Mouse (Mus musculus) midbrain, embryonic 12.5 days (tissue): ENCODE measurements around the gene Ccdc89. TPM values are rescaled to one million over a fixed set of nuclear protein-coding genes. Genes with fewer than 3 reads are reported as not detected.
A peak's percentile ranks its signal among the peaks of the same experiment; 100 is the strongest.

Experiments
- ATAC-seq: fragments of 200-750 bp; cut with Nextera tagmentation; 2 replicates; pipeline ENCODE4 v1.8.0; 2017; ENCODE audit warnings: low read depth, moderate TSS enrichment, moderate library complexity; ENCODE audit not compliant: low FRiP score
- H3K27ac ChIP-seq: fragments of 300-500 bp; sonication (generic); replicated peaks from 2 replicates; pipeline ENCODE4 v1.5.1; 2016; ENCODE audit warnings: mild to moderate bottlenecking
- H3K27me3 ChIP-seq: fragments of 300-500 bp; sonication (generic); 2 replicates; pipeline ENCODE4 v1.6.1; 2016; ENCODE audit warnings: mild to moderate bottlenecking
- H3K36me3 ChIP-seq: fragments of 300-500 bp; sonication (generic); 2 replicates; pipeline ENCODE4 v1.6.1; 2016
- H3K4me1 ChIP-seq: fragments of 300-500 bp; sonication (generic); 2 replicates; pipeline ENCODE4 v1.6.1; 2016
- H3K4me2 ChIP-seq: fragments of 300-500 bp; sonication (generic); replicated peaks from 2 replicates; pipeline ENCODE4 v1.6.1; 2016; ENCODE audit warnings: mild to moderate bottlenecking, moderate library complexity
- H3K4me3 ChIP-seq: fragments of 300-500 bp; sonication (generic); 2 replicates; pipeline ENCODE4 v1.5.1; 2016; ENCODE audit warnings: mild to moderate bottlenecking
- H3K9ac ChIP-seq: fragments of 300-500 bp; sonication (generic); replicated peaks from 2 replicates; pipeline ENCODE4 v1.6.1; 2016; ENCODE audit warnings: mild to moderate bottlenecking, moderate library complexity
- H3K9me3 ChIP-seq: fragments of 300-500 bp; sonication (generic); 2 replicates; pipeline ENCODE4 v1.6.1; 2016; ENCODE audit warnings: mild to moderate bottlenecking
- WGBS: fragments of 180-500 bp; shearing (Covaris S2); methylation state at CpG from one replicate; pipeline ENCODE4 v1.1.7; 2016; 5-methylcytosine and 5-hydroxymethylcytosine counted together
- polyA plus RNA-seq: library from polyadenylated mRNA; unstranded; fragments of >200 nt; fragmentation: Nextera tagmentation; extraction: Ambion mirVana; gene quantifications from 2 replicates; pipeline ENCODE4 v1.2.1, GENCODE M21; 2016

The Ccdc89 gene
- polyA plus RNA-seq = 3.0 and 3.2 TPM in 2 replicates

GRCm38 (mm10) chr7:90426020-90427001 is at the start of gene Ccdc89:
Gene Ccdc89, plus strand, starts transcription at chr7:90426577.
- H3K4me1 ChIP-seq = peaks cover 7% of the 10 kb centered on the region
- peak within 1 kb of the TSS; percentile 38 for H3K4me3 ChIP-seq
- peak within 1 kb of the TSS; percentile 31 for H3K9ac ChIP-seq
- H3K9me3 ChIP-seq = no peaks in the 10 kb centered on the region
- H3K27me3 ChIP-seq = peaks cover 7% of the 10 kb centered on the region
- no peak within 1 kb of the TSS for H3K27ac ChIP-seq
- WGBS = 19% methylated on average over 29 of the region's 29 CpGs
- H3K36me3 ChIP-seq = no peaks in the 10 kb centered on the region
- ATAC-seq = peak; percentile 100
- H3K4me2 ChIP-seq = peak within 1 kb of the TSS; percentile 60

- Histone ChIP-seq H3K27ac (no peak overlapping the region), H3K4me2 (no peak overlapping the region), H3K4me1 (peaks cover 8% of the 10 kb centered on the region), H3K27me3 (no peaks in the 10 kb centered on the region), H3K9ac (no peak overlapping the region), H3K9me3 (no peaks in the 10 kb centered on the region), H3K4me3 (no peak overlapping the region), H3K36me3 (no peaks in the 10 kb centered on the region)
- 91% methylated on average over 2 of the region's 2 CpGs for WGBS
- no peak for ATAC-seq
Measured at GRCm38 (mm10) chr7:90384411-90384810, 42.0 kb upstream of the Ccdc89 start.

- H3K9ac ChIP-seq = no peak overlapping the region
- H3K9me3 ChIP-seq = no peaks in the 10 kb centered on the region
- peak overlapping the region; percentile 44 for H3K4me2 ChIP-seq
- no peaks in the 10 kb centered on the region for H3K36me3 ChIP-seq
- no peaks in the 10 kb centered on the region for H3K27me3 ChIP-seq
- 2% methylated on average over 8 of the region's 8 CpGs for WGBS
- H3K4me1 ChIP-seq = peaks cover 11% of the 10 kb centered on the region
- peak overlapping the region; percentile 22 for H3K4me3 ChIP-seq
- H3K27ac ChIP-seq = no peak overlapping the region
- ATAC-seq = peak; percentile 74
Measured at GRCm38 (mm10) chr7:90386885-90387459, 39.4 kb upstream of the Ccdc89 start.

- H3K27ac ChIP-seq = no peak overlapping the region
- no peak overlapping the region for H3K9ac ChIP-seq
- H3K4me3 ChIP-seq = no peak overlapping the region
- H3K9me3 ChIP-seq = no peaks in the 10 kb centered on the region
- H3K36me3 ChIP-seq = no peaks in the 10 kb centered on the region
- no peak overlapping the region for H3K4me2 ChIP-seq
- H3K27me3 ChIP-seq = no peaks in the 10 kb centered on the region
- 26% methylated on average over 3 of the region's 3 CpGs for WGBS
- H3K4me1 ChIP-seq = peaks cover 11% of the 10 kb centered on the region
- ATAC-seq = no peak
Measured at GRCm38 (mm10) chr7:90389765-90390164, 36.6 kb upstream of the Ccdc89 start.

- Histone ChIP-seq H3K9ac (no peak overlapping the region), H3K4me2 (no peak overlapping the region), H3K4me3 (no peak overlapping the region), H3K36me3 (no peaks in the 10 kb centered on the region), H3K4me1 (no peaks in the 10 kb centered on the region), H3K27ac (no peak overlapping the region), H3K9me3 (no peaks in the 10 kb centered on the region), H3K27me3 (no peaks in the 10 kb centered on the region)
- ATAC-seq = no peak
- WGBS = 56% methylated on average over 4 of the region's 4 CpGs
Measured at GRCm38 (mm10) chr7:90395073-90395472, 31.3 kb upstream of the Ccdc89 start.

GRCm38 (mm10) chr7:90395928-90396327 is 30.4 kb upstream of the Ccdc89 start:
- Histone ChIP-seq H3K4me2 (no peak overlapping the region), H3K27ac (no peak overlapping the region), H3K4me3 (no peak overlapping the region), H3K27me3 (no peaks in the 10 kb centered on the region), H3K36me3 (no peaks in the 10 kb centered on the region), H3K9ac (no peak overlapping the region), H3K4me1 (no peaks in the 10 kb centered on the region), H3K9me3 (no peaks in the 10 kb centered on the region)
- WGBS = 68% methylated on average over 5 of the region's 5 CpGs
- ATAC-seq = no peak

GRCm38 (mm10) chr7:90409934-90410333 is 16.4 kb upstream of the Ccdc89 start:
- peak; percentile 41; the same call in 1 of the 2 replicates for ATAC-seq
- no peak overlapping the region for H3K27ac ChIP-seq
- H3K9ac ChIP-seq = no peak overlapping the region

GRCm38 (mm10) chr7:90427006-90427405 is 629 bp downstream of the Ccdc89 start:
- Histone ChIP-seq H3K9me3 (no peaks in the 10 kb centered on the region), H3K9ac (0 out of 2 replicates have a peak overlapping the region, but pooled peaks have one; percentile 1), H3K4me3 (peak overlapping the region; percentile 38), H3K27me3 (peaks cover 7% of the 10 kb centered on the region), H3K36me3 (no peaks in the 10 kb centered on the region), H3K27ac (no peak overlapping the region), H3K4me1 (peaks cover 7% of the 10 kb centered on the region), H3K4me2 (peak overlapping the region; percentile 60)
- ATAC-seq = no peak
- WGBS = 70% methylated on average over 9 of the region's 9 CpGs

More at GRCm38 (mm10) chr7:90409934-90410333, 16.4 kb upstream of the Ccdc89 start:
- Histone ChIP-seq H3K27me3 (no peaks in the 10 kb centered on the region), H3K4me1 (no peaks in the 10 kb centered on the region), H3K9me3 (no peaks in the 10 kb centered on the region), H3K36me3 (no peaks in the 10 kb centered on the region), H3K4me3 (no peak overlapping the region), H3K4me2 (no peak overlapping the region)
- WGBS = 59% methylated on average over 3 of the region's 3 CpGs

- no peak overlapping the region for H3K27ac ChIP-seq
- peaks cover 1% of the 10 kb centered on the region; the same call in 1 of the 2 replicates for H3K27me3 ChIP-seq
- H3K9me3 ChIP-seq = no peaks in the 10 kb centered on the region
- H3K4me3 ChIP-seq = no peak overlapping the region
- H3K4me2 ChIP-seq = no peak overlapping the region
- no peaks in the 10 kb centered on the region for H3K36me3 ChIP-seq
- H3K4me1 ChIP-seq = no peaks in the 10 kb centered on the region; the same call in 1 of the 2 replicates
- ATAC-seq = no peak
- no peak overlapping the region for H3K9ac ChIP-seq
Measured at GRCm38 (mm10) chr7:90432221-90432620, 5.8 kb downstream of the Ccdc89 start.

GRCm38 (mm10) chr7:90440044-90440443 is 13.7 kb downstream of the Ccdc89 start:
- no peak overlapping the region for H3K4me3 ChIP-seq
- H3K36me3 ChIP-seq = no peaks in the 10 kb centered on the region
- H3K4me1 ChIP-seq = 0 out of 2 replicates have a peak, but pooled peaks cover 4% of the 10 kb centered on the region
- H3K9ac ChIP-seq = no peak overlapping the region
- ATAC-seq = no peak
- 90% methylated on average over 4 of the region's 4 CpGs for WGBS
- no peak overlapping the region for H3K27ac ChIP-seq
- H3K4me2 ChIP-seq = no peak overlapping the region
- no peaks in the 10 kb centered on the region for H3K9me3 ChIP-seq
- no peaks in the 10 kb centered on the region for H3K27me3 ChIP-seq

GRCm38 (mm10) chr7:90442070-90442469 is 15.7 kb downstream of the Ccdc89 start:
- Histone ChIP-seq H3K36me3 (0 out of 2 replicates have a peak, but pooled peaks cover under 1% of the 10 kb centered on the region), H3K9ac (peak overlapping the region; percentile 37; the same call in 1 of the 2 replicates), H3K4me3 (peak overlapping the region; percentile 96), H3K4me2 (peak overlapping the region; percentile 54), H3K27me3 (no peaks in the 10 kb centered on the region), H3K27ac (peak overlapping the region; percentile 99), H3K4me1 (peaks cover 6% of the 10 kb centered on the region; the same call in 1 of the 2 replicates), H3K9me3 (no peaks in the 10 kb centered on the region)
- WGBS = 11% methylated on average over 4 of the region's 4 CpGs
- ATAC-seq = peak; percentile 20
